Mouse (Mus musculus) frontal cortex, postnatal 36 days (tissue): ENCODE measurements around the gene Nenf.
A peak's percentile ranks its signal among the peaks of the same experiment; 100 is the strongest.

Experiments
- DNase-seq, 2 experiments: peaks; one replicate each; pipeline ENCODE4 v3.0.0; 2022; ENCODE audit warnings: low spot score in 2 of 2

Nenf gene

GRCm38 (mm10) chr1:191283110-191284040 is 34.6 kb downstream of the Nenf start:
- no peak for DNase-seq

- no peak for DNase-seq
Observed at GRCm38 (mm10) chr1:191282319-191282718, 35.7 kb downstream of the Nenf start.

GRCm38 (mm10) chr1:191281171-191281570 is 36.8 kb downstream of the Nenf start:
- DNase-seq, result no peak

GRCm38 (mm10) chr1:191278324-191278723 is 39.7 kb downstream of the Nenf start:
- DNase-seq, result no peak

- no peak for DNase-seq
Observed at GRCm38 (mm10) chr1:191277549-191278059, 40.4 kb downstream of the Nenf start.

GRCm38 (mm10) chr1:191276181-191276580 is 41.8 kb downstream of the Nenf start:
- DNase-seq, result no peak

GRCm38 (mm10) chr1:191275527-191275926 is 42.5 kb downstream of the Nenf start:
- DNase-seq, result peak; percentile 62 to 67

GRCm38 (mm10) chr1:191272660-191273059 is 45.3 kb downstream of the Nenf start:
- no peak for DNase-seq

GRCm38 (mm10) chr1:191269648-191269952 is 48.4 kb downstream of the Nenf start:
- DNase-seq, result peak in 1 of 2 experiments; percentile 13

GRCm38 (mm10) chr1:191268797-191269647 is 49.0 kb downstream of the Nenf start:
- peak in 1 of 2 experiments; percentile 51 for DNase-seq

GRCm38 (mm10) chr1:191267856-191268255 is 50.1 kb downstream of the Nenf start:
- DNase-seq, result no peak

GRCm38 (mm10) chr1:191267162-191267561 is 50.8 kb downstream of the Nenf start:
- no peak for DNase-seq

GRCm38 (mm10) chr1:191263471-191263870 is 54.5 kb downstream of the Nenf start:
- no peak for DNase-seq

- DNase-seq, result no peak
Observed at GRCm38 (mm10) chr1:191261861-191262260, 56.1 kb downstream of the Nenf start.

- DNase-seq, result no peak
Observed at GRCm38 (mm10) chr1:191259661-191260060, 58.3 kb downstream of the Nenf start.

- DNase-seq, result no peak
Observed at GRCm38 (mm10) chr1:191259121-191259520, 58.9 kb downstream of the Nenf start.

- no peak for DNase-seq
Observed at GRCm38 (mm10) chr1:191258521-191258920, 59.5 kb downstream of the Nenf start.

GRCm38 (mm10) chr1:191257981-191258380 is 60.0 kb downstream of the Nenf start:
- DNase-seq, result no peak

- no peak for DNase-seq
Observed at GRCm38 (mm10) chr1:191257351-191257771, 60.6 kb downstream of the Nenf start.
